Mouse (Mus musculus): ENCODE results near the gene S100a2. TPM values are rescaled to one million over a fixed set of nuclear protein-coding genes. Genes with fewer than 3 reads are reported as not detected.

S100a2 gene
- polyA plus RNA-seq, 1 experiment from 2014 or later = not detected

DNA sequence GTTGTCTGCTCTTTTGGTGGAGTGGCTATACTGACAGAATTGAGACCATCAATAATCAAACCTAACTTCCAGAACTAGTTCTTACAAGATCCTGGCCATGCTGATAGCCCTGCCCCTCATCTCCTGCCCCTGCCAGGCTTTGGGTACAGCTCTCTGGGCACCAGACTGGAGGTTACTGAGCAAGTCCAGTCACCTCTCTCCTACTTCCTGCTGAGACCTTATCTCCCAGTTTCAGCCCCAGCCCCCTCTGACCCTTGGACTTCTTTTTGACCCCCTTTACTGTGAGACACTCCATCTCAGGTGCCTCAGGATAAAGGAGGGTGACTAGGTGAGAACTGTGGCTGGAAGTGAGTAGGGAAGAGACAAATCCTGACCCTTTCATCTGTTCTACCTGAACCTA is 19.1 kb downstream of the S100a2 start:
- no peaks in the 10 kb centered on the region for H3K9me3 ChIP-seq
- no peaks in the 10 kb centered on the region for H3K27me3 ChIP-seq (replicated peaks)
- no peaks in the 10 kb centered on the region for H3K36me3 ChIP-seq
- H3K4me1 ChIP-seq = peaks cover 18% of the 10 kb centered on the region
- no peak for ATAC-seq (ENCODE audit: insufficient read depth, low FRiP score, low read depth)
- H3K4me3 ChIP-seq (replicated peaks) = no peak overlapping the region
- no peak overlapping the region for H3K4me2 ChIP-seq
- H3K27ac ChIP-seq = no peak overlapping the region
- H3K9ac ChIP-seq = no peak overlapping the region

DNA sequence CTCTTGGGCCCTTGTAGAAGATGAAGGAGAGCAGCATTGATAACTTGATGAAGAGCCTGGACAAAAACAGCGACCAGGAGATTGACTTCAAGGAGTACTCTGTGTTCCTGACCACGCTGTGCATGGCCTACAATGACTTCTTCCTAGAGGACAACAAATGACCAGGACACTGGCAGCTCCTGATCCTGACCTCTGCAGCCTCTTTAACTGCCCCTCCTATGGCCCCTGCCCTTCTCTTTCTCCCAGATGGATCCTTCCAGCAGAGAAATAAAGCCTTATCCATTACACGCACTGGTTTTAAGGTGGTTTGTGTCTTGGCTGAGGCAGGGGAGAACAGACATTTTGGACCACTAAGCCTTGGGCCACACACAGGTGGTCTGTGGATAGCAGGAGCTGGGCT is 21.4 kb downstream of the S100a2 start:
- Histone ChIP-seq H3K36me3 (no peaks in the 10 kb centered on the region), H3K4me2 (no peak overlapping the region), H3K9ac (no peak overlapping the region), H3K4me1 (peaks cover 21% of the 10 kb centered on the region), H3K9me3 (no peaks in the 10 kb centered on the region), H3K27ac (no peak overlapping the region), H3K4me3 (replicated peaks) (no peak overlapping the region), H3K27me3 (replicated peaks) (no peaks in the 10 kb centered on the region)
- 83% methylated on average over 3 of the region's 3 CpGs for WGBS
- no peak for ATAC-seq (ENCODE audit: insufficient read depth, low FRiP score, low read depth)

DNA sequence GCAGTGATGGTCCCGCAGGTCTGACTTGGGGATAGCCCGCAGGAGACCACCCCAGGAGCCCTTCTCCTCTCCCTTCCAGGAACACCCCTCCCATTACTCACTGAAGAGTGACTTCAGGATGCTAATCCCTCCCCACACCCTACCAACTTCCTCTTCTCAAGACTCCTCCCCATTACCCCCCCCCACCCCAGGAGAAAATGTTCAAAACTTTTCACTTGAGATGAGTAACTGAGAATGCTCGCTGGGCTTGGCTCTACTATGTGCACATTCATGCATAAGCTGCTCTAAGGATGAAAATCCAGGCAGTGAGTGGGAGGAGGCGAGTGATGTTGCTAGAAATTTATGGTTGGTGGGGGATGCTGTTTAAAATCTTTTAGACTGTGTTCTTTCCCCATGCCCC is 22.0 kb downstream of the S100a2 start:
- no peak for ATAC-seq (ENCODE audit: insufficient read depth, low FRiP score, low read depth)
- Histone ChIP-seq H3K27me3 (replicated peaks) (no peaks in the 10 kb centered on the region), H3K36me3 (no peaks in the 10 kb centered on the region), H3K9me3 (no peaks in the 10 kb centered on the region), H3K4me3 (replicated peaks) (no peak overlapping the region), H3K27ac (no peak overlapping the region), H3K4me1 (peaks cover 21% of the 10 kb centered on the region), H3K9ac (no peak overlapping the region), H3K4me2 (no peak overlapping the region)
- 64% methylated on average over 4 of the region's 4 CpGs for WGBS

DNA sequence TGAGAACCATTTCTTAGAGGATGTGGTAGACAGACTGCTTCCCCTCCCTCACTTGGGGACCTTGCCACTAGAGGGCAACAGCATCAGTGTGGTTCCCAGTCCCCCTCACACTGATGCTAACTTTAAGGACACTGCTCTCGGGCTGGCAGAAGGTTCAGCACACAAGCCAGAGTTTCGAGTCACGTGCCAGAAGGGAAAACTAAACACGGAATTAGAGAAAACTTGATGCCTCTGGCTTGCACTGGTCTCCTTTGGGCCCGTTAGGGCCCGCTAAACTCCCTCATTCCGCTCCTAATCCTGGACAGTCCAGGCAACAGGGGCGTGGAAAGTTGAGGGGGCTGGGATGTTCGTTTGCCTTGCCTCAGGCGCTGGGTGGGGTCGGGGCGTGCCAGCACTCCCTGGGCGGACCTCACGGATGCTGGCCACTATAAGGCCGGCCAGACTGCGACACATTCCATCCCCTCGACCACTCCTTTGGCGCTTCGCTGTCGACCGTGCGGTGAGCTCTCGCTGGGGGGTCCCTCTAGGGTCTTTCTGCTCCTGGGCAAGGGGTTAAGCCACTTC is 22.8 kb downstream of the S100a2 start, which contains the start of gene S100a6:
Gene S100a6, plus strand, starts transcription at position 155 of the 564 bp plus-strand sequence.
- ATAC-seq (ENCODE audit: insufficient read depth, low FRiP score, low read depth) = peak; percentile 67
- no peaks in the 10 kb centered on the region for H3K36me3 ChIP-seq
- under 1% methylated on average over 23 of the region's 23 CpGs for WGBS
- H3K4me2 ChIP-seq = peak within 1 kb of the TSS; percentile 71
- no peaks in the 10 kb centered on the region for H3K9me3 ChIP-seq
- H3K4me1 ChIP-seq = peaks cover 21% of the 10 kb centered on the region
- peak within 1 kb of the TSS; percentile 85 for H3K27ac ChIP-seq
- H3K27me3 ChIP-seq (replicated peaks) = no peaks in the 10 kb centered on the region
- H3K4me3 ChIP-seq (replicated peaks) = peak within 1 kb of the TSS; percentile 51
- H3K9ac ChIP-seq = peak within 1 kb of the TSS; percentile 19

DNA sequence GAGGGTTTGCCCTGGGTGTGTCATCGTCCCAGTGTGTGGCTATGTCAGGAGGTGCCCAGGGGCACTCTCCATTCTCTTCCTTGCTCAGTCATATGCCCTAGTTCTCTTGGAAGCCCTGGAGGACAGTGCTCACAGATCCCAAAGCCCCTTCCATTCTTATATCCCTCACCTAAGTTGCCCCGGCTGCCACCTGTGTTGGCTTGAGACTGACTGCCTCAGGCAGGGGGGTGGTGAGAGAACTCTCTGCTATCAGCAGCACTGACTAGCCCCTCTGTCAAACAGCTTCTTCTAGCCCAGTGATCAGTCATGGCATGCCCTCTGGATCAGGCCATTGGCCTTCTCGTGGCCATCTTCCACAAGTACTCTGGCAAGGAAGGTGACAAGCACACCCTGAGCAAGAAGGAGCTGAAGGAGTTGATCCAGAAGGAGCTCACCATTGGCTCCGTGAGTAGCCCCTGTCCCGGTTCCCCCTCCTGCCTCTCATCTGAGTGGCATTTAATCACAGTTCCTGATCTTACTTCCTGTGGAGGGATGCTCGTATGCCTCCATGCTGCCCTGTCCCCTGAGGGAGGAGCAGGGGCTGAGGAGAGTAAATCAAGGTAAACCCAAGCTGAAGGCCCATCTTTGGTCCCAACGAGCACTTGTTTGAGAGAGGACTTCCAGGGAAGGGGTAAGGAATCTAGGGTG is 23.6 kb downstream of the S100a2 start:
- no peak for ATAC-seq (ENCODE audit: insufficient read depth, low FRiP score, low read depth)
- Histone ChIP-seq H3K4me2 (peak overlapping the region; percentile 71), H3K36me3 (no peaks in the 10 kb centered on the region), H3K27ac (peak overlapping the region; percentile 85), H3K4me1 (peaks cover 21% of the 10 kb centered on the region), H3K4me3 (replicated peaks) (peak overlapping the region; percentile 51), H3K9ac (peak overlapping the region; percentile 19; the same call in 1 of the 2 replicates), H3K9me3 (no peaks in the 10 kb centered on the region), H3K27me3 (replicated peaks) (no peaks in the 10 kb centered on the region)
- WGBS = 65% methylated on average over 7 of the region's 7 CpGs

DNA sequence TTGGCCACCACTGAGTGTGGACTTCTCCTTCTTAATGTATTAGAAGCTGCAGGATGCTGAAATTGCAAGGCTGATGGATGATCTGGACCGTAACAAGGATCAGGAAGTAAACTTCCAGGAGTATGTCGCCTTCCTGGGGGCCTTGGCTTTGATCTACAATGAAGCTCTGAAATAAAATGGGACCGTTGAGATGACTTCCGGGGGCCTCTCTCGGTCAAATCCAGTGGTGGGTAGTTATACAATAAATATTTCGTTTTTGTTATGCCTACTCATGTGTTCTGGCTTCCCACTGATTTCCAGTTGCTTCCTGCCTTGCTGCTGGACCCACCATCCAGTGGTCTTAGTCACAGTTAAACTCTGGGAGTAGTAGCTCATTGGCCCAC is 24.1 kb downstream of the S100a2 start:
- Histone ChIP-seq H3K9ac (no peak overlapping the region), H3K36me3 (no peaks in the 10 kb centered on the region), H3K27ac (peak overlapping the region; percentile 85), H3K9me3 (no peaks in the 10 kb centered on the region), H3K4me3 (replicated peaks) (peak overlapping the region; percentile 51), H3K4me2 (peak overlapping the region; percentile 71), H3K4me1 (peaks cover 21% of the 10 kb centered on the region), H3K27me3 (replicated peaks) (no peaks in the 10 kb centered on the region)
- 83% methylated on average over 6 of the region's 6 CpGs for WGBS
- no peak for ATAC-seq (ENCODE audit: insufficient read depth, low FRiP score, low read depth)

DNA sequence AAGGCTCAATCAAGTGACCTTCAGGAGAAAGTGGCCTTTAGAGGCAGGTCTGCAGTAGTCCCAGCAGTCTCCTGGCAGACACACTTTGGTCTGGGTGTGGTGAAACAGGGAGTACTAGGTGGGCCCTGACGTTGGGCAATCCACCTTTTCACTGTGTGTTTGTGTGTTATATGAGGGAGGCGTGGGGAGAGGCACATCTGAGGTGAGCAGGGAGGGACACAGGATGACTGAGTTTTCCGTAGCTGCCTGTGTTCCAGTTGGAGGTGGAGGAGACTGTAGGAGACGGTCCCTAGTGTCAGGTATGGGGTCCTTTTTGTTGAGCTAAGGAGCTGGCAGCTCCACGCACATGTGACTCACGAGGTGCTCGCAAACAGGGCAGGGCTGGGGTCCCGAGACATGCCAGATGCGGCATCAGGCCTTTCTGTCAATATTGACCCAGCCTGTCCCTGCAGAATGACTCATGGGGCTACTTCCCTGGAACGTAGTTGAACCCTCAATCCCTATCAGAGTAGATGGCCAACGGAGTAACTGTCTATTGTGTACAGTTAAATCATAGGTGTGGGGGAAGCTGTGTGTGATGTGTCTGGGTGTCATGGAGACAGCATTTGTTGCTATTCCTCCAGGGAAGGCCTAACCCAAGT is 24.7 kb downstream of the S100a2 start:
- Histone ChIP-seq H3K4me2 (peak overlapping the region; percentile 71), H3K9ac (no peak overlapping the region), H3K36me3 (no peaks in the 10 kb centered on the region), H3K27ac (peak overlapping the region; percentile 85), H3K4me1 (peaks cover 21% of the 10 kb centered on the region), H3K9me3 (no peaks in the 10 kb centered on the region), H3K27me3 (replicated peaks) (no peaks in the 10 kb centered on the region), H3K4me3 (replicated peaks) (peak overlapping the region; percentile 51)
- 56% methylated on average over 11 of the region's 11 CpGs for WGBS
- ATAC-seq (ENCODE audit: insufficient read depth, low FRiP score, low read depth) = peak; percentile 51

DNA sequence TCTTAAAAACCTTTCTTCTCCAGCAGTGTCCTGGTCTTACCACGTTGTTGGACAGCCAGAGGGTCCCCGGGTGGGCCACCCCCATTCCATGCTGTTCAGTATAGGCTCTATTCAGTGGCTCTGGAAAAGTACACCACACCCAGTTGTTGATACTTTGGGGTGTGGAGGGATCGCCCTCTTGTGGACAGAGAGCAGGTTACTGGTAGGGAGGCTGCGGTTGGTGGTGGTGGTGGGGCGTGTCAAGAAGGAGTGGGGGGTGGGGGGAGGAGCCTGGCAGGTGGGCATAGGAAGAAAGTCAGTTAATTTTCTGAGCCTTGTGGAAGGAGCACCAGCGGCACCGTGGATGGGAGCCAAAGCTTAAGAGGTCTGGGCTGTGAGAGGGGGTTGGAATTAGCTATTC is 25.4 kb downstream of the S100a2 start:
- H3K9ac ChIP-seq = no peak overlapping the region
- peak overlapping the region; percentile 51 for H3K4me3 ChIP-seq (replicated peaks)
- H3K9me3 ChIP-seq = no peaks in the 10 kb centered on the region
- 9% methylated on average over 7 of the region's 7 CpGs for WGBS
- ATAC-seq (ENCODE audit: insufficient read depth, low FRiP score, low read depth) = peak; percentile 68
- H3K27me3 ChIP-seq (replicated peaks) = no peaks in the 10 kb centered on the region
- peak overlapping the region; percentile 85; the same call in 1 of the 2 replicates for H3K27ac ChIP-seq
- peak overlapping the region; percentile 71 for H3K4me2 ChIP-seq
- no peaks in the 10 kb centered on the region for H3K36me3 ChIP-seq
- peaks cover 21% of the 10 kb centered on the region for H3K4me1 ChIP-seq

DNA sequence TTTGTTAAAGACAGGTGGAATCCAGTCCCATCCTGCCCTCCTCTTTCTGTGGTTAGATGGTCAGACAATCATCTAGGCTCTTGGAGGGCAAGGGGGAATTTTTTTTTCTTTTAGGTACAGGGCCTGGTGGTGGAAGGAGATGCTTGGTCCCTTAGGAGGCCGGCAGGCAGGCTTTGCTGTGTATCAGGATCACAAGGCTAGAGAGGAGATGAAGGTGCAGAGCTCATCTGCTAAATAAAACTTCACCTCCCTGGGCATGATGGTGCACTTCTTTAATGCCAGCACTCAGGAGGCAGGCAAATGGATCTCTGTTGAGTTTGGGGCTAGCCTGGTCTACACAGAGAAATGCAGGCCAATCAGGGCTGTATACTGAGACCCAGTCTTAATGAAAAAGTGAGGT is 25.9 kb downstream of the S100a2 start:
- Histone ChIP-seq H3K4me2 (peak overlapping the region; percentile 71; the same call in 1 of the 2 replicates), H3K27me3 (replicated peaks) (no peaks in the 10 kb centered on the region), H3K4me1 (peaks cover 21% of the 10 kb centered on the region), H3K36me3 (no peaks in the 10 kb centered on the region), H3K27ac (0 out of 2 replicates have a peak overlapping the region, but pooled peaks have one; percentile 35), H3K9ac (no peak overlapping the region), H3K4me3 (replicated peaks) (peak overlapping the region; percentile 51; the same call in 1 of the 2 replicates), H3K9me3 (no peaks in the 10 kb centered on the region)
- no peak for ATAC-seq (ENCODE audit: insufficient read depth, low FRiP score, low read depth)
- WGBS = 61% methylated on average over 1 of the region's 1 CpGs

DNA sequence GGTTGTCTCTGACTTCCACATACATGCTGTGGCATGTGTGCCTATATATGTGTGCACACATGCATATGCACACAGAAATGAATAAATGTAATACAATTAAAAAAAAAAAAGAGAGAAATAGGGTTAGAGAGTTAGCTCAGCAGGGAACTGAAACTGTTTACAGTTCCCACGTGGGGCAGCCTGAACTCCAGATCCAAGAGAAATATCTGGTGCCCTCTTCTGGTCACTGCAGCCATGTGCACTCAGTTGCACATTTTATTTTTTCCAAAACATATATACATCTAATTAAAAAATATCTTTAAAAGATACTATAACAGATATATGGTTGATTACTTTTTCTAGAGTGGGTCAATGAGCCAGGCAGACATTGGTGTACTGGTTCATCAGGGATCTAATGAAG is 27.5 kb downstream of the S100a2 start:
- no peak overlapping the region for H3K4me2 ChIP-seq
- 3% methylated on average over 1 of the region's 1 CpGs for WGBS
- H3K27me3 ChIP-seq (replicated peaks) = no peaks in the 10 kb centered on the region
- no peak overlapping the region for H3K4me3 ChIP-seq (replicated peaks)
- peaks cover 21% of the 10 kb centered on the region for H3K4me1 ChIP-seq
- ATAC-seq (ENCODE audit: insufficient read depth, low FRiP score, low read depth) = no peak
- H3K36me3 ChIP-seq = no peaks in the 10 kb centered on the region
- no peak overlapping the region for H3K27ac ChIP-seq
- H3K9ac ChIP-seq = no peak overlapping the region
- no peaks in the 10 kb centered on the region for H3K9me3 ChIP-seq

DNA sequence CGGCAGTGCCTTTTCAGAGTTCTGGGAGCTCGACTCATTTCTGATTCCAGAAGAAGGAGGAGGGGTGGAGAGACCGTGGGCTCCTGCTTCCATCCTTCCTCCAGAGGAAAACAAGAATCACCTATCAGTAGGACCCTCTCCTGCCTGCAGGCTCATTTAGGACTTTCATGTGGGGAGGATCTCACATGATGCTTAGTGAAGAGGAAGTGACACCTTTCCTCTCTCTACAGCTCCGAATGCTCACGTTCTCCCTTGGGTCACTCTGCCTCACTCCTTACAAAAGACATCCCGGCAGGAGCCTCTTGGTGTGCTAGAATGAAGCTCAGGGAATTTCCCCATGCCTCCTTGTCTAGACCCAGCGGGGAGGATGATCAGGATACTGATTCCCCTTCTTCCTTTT is 31.5 kb downstream of the S100a2 start:
- no peak overlapping the region for H3K4me2 ChIP-seq
- no peaks in the 10 kb centered on the region for H3K27me3 ChIP-seq (replicated peaks)
- no peak overlapping the region for H3K4me3 ChIP-seq (replicated peaks)
- no peak overlapping the region for H3K9ac ChIP-seq
- no peaks in the 10 kb centered on the region for H3K9me3 ChIP-seq
- H3K4me1 ChIP-seq = peaks cover 15% of the 10 kb centered on the region
- H3K27ac ChIP-seq = no peak overlapping the region
- H3K36me3 ChIP-seq = no peaks in the 10 kb centered on the region
- 45% methylated on average over 7 of the region's 7 CpGs for WGBS
- ATAC-seq (ENCODE audit: insufficient read depth, low FRiP score, low read depth) = no peak

DNA sequence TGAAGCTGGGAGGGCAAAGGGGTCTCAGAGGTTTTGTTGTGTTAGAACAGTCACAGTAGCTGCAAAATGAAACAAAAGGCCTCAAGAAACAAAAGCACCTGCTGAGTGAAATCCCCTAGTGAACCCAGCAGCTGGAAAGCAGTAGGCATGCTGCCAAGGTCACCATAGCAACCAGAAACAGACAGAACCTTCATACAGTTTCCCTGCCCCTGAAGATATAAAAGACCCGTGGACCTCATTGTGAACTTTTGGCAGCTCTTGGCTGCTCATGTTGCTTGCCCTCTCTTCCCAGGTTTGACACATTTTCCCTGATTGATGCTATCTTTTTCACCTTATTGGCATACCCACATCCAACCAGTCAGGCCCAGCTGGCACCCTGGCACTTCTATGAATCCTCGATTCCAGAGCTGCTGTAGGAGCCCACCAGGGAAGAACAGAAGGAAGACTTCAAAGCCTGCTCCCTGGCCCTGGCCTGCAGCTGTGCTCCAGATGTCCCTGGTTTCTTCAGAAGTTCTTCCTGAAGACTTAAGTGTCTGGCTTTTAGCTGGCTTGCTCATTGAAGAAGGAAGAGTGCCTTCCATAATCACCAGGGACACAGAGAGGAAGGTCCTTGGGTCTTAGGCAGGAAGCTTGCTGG is 33.5 kb downstream of the S100a2 start:
- Histone ChIP-seq H3K27me3 (replicated peaks) (no peaks in the 10 kb centered on the region), H3K9me3 (no peaks in the 10 kb centered on the region), H3K36me3 (no peaks in the 10 kb centered on the region), H3K4me3 (replicated peaks) (no peak overlapping the region), H3K27ac (peak overlapping the region; percentile 51), H3K9ac (no peak overlapping the region), H3K4me2 (no peak overlapping the region), H3K4me1 (peaks cover 15% of the 10 kb centered on the region)
- WGBS = 19% methylated on average over 2 of the region's 2 CpGs
- peak; percentile 34; the same call in 1 of the 2 replicates for ATAC-seq (ENCODE audit: insufficient read depth, low FRiP score, low read depth)

All from stomach, embryonic 15.5 days (tissue).